Mouse (Mus musculus) E14TG2a.4 (cell line): ENCODE data around the gene Actr5.

Experiments used
- H3K27me3 ChIP-seq: 2 replicates; pipeline ENCODE4 v1.6.1; 2014; ENCODE audit warnings: low read length, control low read depth; ENCODE audit not compliant: insufficient read depth
- H3K36me3 ChIP-seq: 2 replicates; pipeline ENCODE4 v1.6.1; 2014; ENCODE audit warnings: low read length, control low read depth; ENCODE audit not compliant: insufficient read depth
- H3K4me1 ChIP-seq: replicated peaks from 2 replicates; pipeline ENCODE4 v1.6.1; 2014; ENCODE audit warnings: low read depth, low read length, control low read depth
- H3K4me3 ChIP-seq: replicated peaks from 2 replicates; pipeline ENCODE4 v1.5.1; 2014; ENCODE audit warnings: mild to moderate bottlenecking, low read length
- H3K9me3 ChIP-seq: 2 replicates; pipeline ENCODE4 v1.6.1; 2014; ENCODE audit warnings: low read length, control low read depth
- CTCF ChIP-seq: conservative IDR thresholded peaks from 2 replicates; pipeline ENCODE4 v1.5.1; 2014; ENCODE audit warnings: low read length
- NANOG ChIP-seq: IDR thresholded peaks from 2 replicates; pipeline ENCODE4 v1.6.1; 2014; ENCODE audit warnings: borderline replicate concordance, low read length, mixed read lengths
- POU5F1 ChIP-seq: IDR thresholded peaks from 2 replicates; pipeline ENCODE4 v1.6.1; 2014; ENCODE audit warnings: low read length, borderline replicate concordance

The Actr5 gene

DNA sequence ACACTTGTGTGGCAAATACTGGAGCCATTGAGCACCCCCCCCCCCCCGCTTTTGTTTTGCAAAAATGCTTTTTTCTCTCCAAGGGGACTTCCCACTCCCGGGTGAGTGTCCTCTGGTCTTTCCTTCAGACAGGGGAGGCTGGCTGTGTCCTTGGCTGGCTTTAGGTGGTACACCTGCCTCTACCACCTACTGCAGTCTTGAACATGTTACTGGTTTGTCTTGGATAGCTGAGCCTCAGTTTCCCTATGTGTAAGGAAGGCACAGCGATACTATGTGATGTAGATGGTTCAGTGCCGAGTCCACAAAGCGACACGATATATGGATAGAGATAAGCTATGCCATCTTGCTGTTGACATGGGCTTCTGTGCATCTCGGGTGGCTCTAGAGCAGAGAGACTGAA lies 50.1 kb downstream of the Actr5 start:
- no peaks in the 10 kb centered on the region for H3K36me3 ChIP-seq
- peaks cover 27% of the 10 kb centered on the region for H3K4me1 ChIP-seq
- peaks cover 43% of the 10 kb centered on the region for H3K27me3 ChIP-seq
- H3K9me3 ChIP-seq, result no peaks in the 10 kb centered on the region
- H3K4me3 ChIP-seq, result no peak overlapping the region
- no peak for TF ChIP-seq NANOG
- TF ChIP-seq CTCF, result no peak
- no peak for TF ChIP-seq POU5F1

DNA sequence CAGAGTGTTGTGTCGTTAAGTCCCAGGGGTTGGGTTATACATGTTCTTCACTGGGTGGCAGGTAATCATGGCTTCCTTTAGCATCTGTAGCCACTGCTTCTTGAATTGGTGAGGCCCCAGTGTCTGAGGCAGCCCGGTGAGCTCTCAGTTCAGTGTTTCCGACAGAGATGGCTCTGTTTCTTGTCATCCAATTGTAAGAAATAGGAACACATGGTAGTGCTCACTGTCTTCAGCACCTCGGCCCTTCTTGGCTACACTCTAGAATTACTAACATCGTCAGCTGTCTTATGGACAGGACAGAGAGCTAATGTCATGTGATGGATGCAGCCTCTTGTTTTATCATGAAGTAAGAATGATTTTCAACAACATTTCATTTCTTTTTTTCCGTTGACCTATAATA lies 50.5 kb downstream of the Actr5 start:
- Histone ChIP-seq H3K9me3 (no peaks in the 10 kb centered on the region), H3K4me1 (peaks cover 27% of the 10 kb centered on the region), H3K4me3 (no peak overlapping the region), H3K27me3 (peaks cover 39% of the 10 kb centered on the region), H3K36me3 (no peaks in the 10 kb centered on the region)
- no peak for TF ChIP-seq CTCF
- TF ChIP-seq NANOG, result no peak
- TF ChIP-seq POU5F1, result no peak

DNA sequence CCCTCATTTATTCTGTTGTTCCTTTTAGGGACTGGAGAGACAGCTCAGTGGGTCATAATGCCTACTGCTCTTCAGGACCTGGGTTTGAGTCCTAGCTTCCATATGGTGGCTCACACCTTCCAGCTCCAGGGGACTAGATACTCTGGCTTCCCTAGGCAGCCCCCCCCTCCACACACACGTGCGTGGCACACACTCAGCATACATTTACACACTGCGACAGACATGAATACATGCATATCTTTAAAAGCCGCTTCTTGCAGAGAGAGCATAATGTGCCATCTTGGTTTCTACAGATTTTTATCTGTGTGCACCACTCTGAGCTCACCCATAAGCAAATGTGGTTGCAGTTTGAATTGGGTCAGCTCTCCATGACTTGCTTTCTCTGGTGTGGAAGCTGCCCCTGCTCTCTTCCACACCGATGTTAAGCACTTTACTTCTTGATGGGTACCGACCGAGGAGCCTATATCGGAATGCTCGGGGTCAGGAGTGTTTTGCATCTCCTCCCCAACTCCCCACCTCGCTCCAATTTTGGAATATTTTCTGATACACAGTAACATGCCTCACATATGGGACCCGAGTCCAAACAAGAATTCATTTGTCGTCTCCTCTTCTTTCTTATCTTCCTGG lies 51.3 kb downstream of the Actr5 start:
- Histone ChIP-seq H3K4me3 (no peak overlapping the region), H3K4me1 (peaks cover 27% of the 10 kb centered on the region), H3K9me3 (no peaks in the 10 kb centered on the region), H3K36me3 (no peaks in the 10 kb centered on the region), H3K27me3 (peaks cover 30% of the 10 kb centered on the region)
- TF ChIP-seq POU5F1 (no peak), NANOG (no peak), CTCF (no peak)

DNA sequence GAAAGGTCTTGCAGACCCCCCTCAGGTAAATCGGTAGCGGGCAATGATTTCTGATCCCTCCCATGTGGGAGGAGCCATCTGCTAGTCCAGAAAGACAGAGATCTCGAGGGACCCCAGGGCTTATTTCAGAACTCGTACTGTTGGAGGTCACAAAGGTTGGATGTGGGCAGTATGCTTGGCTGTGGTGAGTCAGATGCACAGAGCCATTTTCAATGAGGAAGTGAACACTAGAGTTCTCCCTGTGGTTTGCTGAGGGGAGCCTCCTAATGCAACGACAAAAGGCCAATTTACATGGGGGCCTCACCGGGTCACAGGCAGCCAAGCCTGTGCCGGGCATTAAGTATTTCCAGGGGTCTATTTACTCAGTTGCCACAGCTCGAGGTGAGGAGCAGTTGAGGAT lies 53.3 kb downstream of the Actr5 start:
- TF ChIP-seq POU5F1 (no peak), NANOG (no peak), CTCF (no peak)
- peaks cover 15% of the 10 kb centered on the region; the same call in 1 of the 2 replicates for H3K27me3 ChIP-seq
- H3K4me3 ChIP-seq, result no peak overlapping the region
- H3K4me1 ChIP-seq, result peaks cover 33% of the 10 kb centered on the region
- H3K9me3 ChIP-seq, result no peaks in the 10 kb centered on the region
- H3K36me3 ChIP-seq, result no peaks in the 10 kb centered on the region

DNA sequence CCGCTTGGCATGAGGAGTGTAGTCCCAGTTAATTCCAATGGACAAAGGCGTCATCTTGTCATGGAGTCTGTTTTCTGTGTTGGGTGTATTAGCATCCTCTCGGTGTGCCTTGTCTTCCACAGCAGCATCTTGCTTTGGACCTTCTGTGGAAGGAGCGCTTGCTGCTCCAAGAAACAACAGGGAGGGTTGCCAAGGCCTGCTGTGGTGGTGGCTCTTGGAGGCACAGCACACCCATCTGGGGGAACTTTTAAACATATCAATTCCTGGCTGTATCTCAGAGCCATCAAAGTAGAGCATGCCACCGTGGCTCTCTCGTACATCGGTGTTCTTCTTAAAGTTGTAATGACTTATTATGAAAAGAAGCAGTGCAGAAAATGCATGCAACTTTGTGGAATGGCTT lies 54.4 kb downstream of the Actr5 start:
- H3K4me3 ChIP-seq, result no peak overlapping the region
- H3K36me3 ChIP-seq, result no peaks in the 10 kb centered on the region
- TF ChIP-seq CTCF, result no peak
- TF ChIP-seq NANOG, result no peak
- no peak for TF ChIP-seq POU5F1
- H3K4me1 ChIP-seq, result peaks cover 27% of the 10 kb centered on the region
- peaks cover 12% of the 10 kb centered on the region; the same call in 1 of the 2 replicates for H3K27me3 ChIP-seq
- no peaks in the 10 kb centered on the region for H3K9me3 ChIP-seq

DNA sequence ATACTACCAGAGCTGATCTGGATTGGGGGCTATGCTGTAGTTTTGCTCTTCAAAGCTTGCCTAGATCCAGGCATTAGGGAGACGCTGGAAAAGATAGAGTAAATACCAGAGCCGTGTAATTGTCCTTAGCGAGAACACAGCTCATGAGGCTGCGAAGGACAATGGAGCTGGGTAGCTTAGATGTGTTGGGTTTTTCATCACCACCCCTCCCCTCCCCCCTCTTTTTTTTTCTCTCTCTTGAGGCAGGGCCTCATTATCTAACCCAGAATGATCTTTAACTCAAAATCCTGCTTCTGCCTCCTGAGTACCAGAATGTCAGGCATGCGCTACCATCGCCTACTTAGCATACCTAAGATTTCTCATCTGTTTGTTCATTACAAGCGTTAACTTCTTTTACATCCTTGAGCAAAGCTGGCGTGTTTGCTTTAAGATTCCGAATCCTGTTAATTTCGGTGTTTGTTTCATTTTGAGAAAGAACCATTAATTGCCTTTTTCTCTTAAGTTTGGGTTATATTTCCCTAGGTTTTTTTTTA lies 55.7 kb downstream of the Actr5 start:
- TF ChIP-seq NANOG, result no peak
- no peak for TF ChIP-seq POU5F1
- no peak for TF ChIP-seq CTCF
- Histone ChIP-seq H3K36me3 (no peaks in the 10 kb centered on the region), H3K9me3 (no peaks in the 10 kb centered on the region), H3K4me1 (peaks cover 15% of the 10 kb centered on the region), H3K27me3 (peaks cover 7% of the 10 kb centered on the region; the same call in 1 of the 2 replicates), H3K4me3 (no peak overlapping the region)

DNA sequence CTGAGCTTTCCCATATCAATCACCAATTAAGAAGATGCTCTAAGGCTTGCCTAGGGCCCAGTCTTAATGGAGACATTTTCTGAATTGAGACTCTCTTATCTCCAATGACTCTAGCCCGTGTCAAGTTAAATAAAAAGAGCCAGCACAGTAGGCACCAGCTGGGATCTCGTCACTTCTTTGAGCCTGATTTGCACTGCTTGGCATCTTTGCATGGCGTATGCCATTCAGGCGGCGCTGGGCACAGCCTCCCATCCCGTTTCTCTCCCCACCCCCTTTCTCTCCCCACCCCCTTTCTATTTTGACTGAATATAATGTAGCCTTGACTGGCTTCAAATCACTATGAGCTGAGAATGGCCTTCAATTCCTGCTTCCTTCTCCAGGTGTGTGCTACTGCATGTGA lies 57.0 kb downstream of the Actr5 start:
- Histone ChIP-seq H3K36me3 (no peaks in the 10 kb centered on the region), H3K9me3 (no peaks in the 10 kb centered on the region), H3K4me1 (peaks cover 15% of the 10 kb centered on the region), H3K27me3 (peaks cover 7% of the 10 kb centered on the region), H3K4me3 (no peak overlapping the region)
- TF ChIP-seq POU5F1, result no peak
- TF ChIP-seq CTCF, result no peak
- no peak for TF ChIP-seq NANOG

DNA sequence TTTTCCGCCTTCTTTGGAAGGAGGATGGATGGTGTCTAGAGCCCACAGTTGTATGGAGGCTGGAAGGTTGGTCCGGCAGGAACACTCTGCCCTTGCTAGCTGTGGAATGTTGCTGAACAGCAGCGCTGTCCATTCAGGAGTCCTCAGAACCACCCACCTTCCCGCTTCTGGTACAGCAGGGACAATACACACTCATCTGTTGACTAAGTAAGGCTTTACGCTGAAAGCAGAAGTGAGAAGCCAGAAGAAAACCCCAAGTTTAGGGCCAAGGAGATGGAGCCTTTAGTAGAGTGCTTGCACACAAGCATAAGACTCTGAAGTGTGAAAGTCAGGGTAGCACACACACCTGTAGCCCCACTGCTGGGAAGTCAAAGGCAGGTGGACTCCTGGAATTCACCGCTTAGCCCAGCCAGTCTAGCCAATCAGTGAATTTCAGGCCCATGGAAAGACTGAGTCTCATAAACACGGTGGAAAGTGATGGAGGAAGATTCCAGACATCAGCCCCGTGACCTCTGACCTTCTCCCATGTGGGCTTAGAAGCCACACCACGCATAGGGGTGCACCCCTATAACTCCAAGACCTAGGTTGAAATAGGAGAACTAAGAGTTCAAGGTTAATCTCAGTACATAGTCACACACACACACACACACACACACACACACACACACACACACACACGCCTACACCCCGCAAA lies 57.8 kb downstream of the Actr5 start:
- H3K4me3 ChIP-seq, result no peak overlapping the region
- H3K4me1 ChIP-seq, result peaks cover 15% of the 10 kb centered on the region
- TF ChIP-seq NANOG, result no peak
- TF ChIP-seq POU5F1, result no peak
- TF ChIP-seq CTCF, result no peak
- no peaks in the 10 kb centered on the region for H3K9me3 ChIP-seq
- peaks cover 15% of the 10 kb centered on the region for H3K27me3 ChIP-seq
- no peaks in the 10 kb centered on the region for H3K36me3 ChIP-seq
